Mouse (Mus musculus): ENCODE measurements around the gene Fam162a.
"Not testable (repeated sequence)": the region's sequence is repeated elsewhere in the genome, so short reads cannot be mapped to it uniquely, and the experiment has no call there.

Fam162a gene

DNA sequence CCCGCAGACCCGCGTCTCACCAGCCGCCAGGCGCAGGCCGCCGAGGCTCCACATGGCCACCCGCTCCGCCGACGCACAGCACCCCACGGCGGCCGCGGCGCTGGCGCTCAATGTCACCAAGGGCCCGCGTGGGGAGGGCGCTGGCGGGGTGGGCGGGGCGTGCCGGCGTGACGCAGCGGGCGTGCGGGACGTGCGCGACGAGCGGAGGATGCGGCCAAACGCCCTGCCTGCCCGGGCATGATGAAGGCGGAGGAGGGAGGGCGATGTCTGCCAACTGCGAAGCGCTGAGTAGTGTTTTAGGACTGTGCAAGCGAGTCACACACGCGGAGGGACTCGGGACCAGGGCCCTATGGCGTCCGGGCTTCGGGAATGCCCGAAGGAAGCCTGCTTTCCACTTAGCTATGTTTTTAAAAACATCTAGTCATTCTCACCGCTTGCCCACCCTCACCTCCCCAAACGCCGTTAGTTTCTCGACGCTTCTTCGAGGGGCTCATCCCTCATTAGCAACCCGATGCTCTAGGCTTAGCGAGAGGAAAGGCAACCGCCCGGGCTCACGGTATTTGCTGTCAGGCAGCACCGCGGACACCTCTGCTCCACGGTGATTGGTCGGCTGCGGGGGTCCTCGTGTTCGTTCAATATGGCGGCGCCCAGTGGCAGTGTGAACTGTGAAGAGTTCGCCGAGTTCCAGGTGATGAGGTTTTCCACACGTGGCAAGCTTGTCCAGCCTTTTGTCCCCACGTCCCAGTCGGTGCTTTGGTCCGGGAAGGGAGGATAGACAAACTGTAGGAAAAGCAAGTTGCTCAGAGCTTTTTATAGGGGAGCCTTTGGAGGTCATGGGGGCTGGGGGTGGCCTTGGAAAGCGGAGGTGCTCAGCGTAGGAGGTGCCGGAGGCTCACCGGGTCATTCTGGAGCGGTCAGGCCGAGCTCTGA is at the start of gene Fam162a, which contains the start of gene Ccdc58:
Gene Fam162a (minus strand): TSS at position 145 of the 930 bp plus-strand sequence.
Gene Ccdc58 (plus strand): TSS at position 236 of the 930 bp plus-strand sequence.
- peak; percentile 82 for DNase-seq (ENCODE audit: low read depth, low spot score)

DNA sequence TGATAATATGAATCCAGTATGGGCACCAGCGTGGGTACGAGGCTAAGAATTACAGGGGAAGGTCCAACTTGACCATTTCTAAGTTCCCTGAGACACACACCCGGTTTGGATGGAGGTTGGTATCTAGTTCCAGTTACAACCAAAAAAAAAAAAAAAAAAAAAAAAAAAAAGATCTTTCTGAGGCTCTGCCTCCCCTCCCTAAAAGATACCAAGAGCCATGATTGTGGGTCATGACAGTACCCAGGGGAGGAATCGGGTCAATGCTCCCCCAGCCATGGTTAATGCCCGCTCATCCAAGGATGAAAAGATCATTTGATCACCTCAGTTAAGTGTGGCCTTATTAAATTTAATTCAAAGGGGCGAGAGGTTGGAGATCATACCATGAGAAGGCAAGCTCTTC is 44.4 kb upstream of the Fam162a start:
- DNase-seq (ENCODE audit: low read depth, low spot score) = not testable (repeated sequence)

DNA sequence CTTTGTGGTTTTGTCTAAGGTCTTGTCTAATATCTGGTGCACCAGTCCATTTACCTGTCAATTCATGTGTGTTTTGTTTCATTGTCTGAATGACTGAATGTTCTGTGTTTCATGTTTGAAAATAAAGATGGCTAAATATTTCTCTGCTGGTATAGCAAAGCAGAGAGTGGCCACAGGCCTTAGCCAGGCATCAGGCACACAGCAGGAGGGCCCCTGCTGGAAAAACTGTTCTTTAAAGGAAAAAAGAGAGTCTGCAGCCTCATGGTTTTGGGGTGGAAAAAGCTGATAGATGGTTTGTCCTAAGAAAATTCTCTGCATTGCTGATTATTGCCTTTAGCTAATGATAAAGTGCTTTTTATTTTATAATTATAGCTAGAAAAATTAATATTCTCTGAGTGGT is 40.1 kb upstream of the Fam162a start:
- not testable (repeated sequence) for DNase-seq (ENCODE audit: low read depth, low spot score)

GRCm38 (mm10) chr16:36102211-36102610 is 30.8 kb upstream of the Fam162a start:
- DNase-seq (ENCODE audit: low read depth, low spot score) = no peak

DNA sequence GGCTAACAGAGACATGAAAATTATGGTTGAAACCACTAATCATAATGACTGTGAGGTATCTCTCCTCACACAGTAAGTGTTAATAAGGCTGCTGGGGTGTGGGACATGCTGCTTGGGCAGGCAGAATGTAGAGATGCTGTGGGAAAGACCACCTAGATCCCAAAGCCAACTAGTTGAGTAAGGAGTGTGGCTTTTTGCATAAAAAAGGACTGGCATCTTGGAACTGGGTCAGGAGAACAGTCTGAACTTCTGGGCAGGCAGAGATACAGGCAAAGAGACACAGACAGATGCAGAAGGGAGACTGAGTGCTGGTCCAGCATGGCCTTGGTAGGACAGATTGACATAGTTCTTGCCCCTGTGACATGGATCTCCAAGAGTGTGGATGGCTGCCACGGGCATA is 30.1 kb upstream of the Fam162a start:
- no peak for DNase-seq (ENCODE audit: low read depth, low spot score)

DNA sequence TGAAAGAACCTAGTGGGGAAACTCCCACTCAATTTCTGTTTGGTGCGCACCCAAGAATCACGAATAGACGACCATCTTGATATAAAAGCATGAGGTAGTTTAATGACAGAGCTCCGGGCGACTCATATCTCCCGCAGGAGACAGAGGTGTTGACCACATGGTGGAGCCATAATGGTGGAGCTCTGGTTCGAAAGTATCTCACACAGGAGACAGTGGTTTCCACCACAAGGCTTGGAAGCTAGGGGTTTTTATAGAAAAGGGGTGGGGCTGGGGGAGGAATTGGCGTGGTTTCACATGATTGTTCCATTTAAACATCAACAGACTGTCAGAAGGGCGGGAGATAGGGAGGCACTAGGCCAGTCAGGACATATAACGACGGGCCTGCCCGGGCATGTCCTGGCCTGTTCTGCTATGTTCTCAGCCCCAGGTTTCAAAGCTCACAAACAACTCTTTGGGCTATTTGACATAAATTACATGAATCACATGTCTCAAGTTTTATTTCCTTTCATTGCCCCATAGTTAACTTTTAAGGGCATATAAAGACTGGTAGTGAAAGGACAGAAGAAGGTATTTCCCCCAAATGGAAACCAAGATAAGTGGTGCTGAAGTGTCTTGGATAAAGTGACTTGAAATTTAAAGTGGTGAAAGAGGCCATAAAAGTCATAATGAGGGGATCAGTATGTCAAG is 26.6 kb upstream of the Fam162a start:
- DNase-seq (ENCODE audit: low read depth, low spot score) = not testable (repeated sequence)

GRCm38 (mm10) chr16:36094079-36094478 is 22.7 kb upstream of the Fam162a start:
- no peak for DNase-seq (ENCODE audit: low read depth, low spot score)

- no peak for DNase-seq (ENCODE audit: low read depth, low spot score)
Measured at GRCm38 (mm10) chr16:36090785-36091509, 19.6 kb upstream of the Fam162a start.

DNA sequence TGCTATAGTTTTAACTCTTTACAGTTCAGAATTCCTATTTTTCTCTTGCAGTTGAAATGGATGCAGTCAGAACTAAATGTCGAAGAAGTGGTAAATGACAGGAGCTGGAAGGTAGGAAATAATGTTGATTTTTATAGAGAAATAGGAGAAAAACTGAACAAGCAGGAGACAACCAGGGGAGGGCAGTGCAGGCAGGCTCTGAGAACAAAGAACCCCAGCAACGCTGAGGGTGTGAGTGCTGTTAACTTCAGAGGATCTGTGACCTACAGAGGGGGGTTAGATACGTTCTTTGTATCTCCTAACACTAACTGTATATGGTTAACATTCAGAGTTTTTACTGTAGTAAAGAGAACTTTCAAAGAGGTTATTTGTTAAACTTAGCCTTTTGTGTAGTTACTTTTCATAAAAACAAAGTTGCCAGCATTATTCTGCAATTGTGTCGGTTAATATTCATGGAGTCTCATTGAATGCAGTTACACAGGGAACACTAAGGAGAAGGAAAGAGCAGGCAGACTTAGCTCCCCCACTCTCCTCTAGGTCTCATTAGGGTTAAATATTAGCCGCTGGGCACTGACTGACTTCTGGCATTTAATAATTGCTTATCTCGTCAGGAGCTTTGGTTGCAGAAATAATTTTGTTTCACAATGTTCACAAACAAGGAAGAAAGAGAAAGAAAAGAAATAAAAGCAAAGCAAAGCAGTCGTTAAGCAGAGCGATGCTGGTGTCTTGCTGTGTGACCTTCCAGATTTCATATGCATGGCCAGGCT is 18.6 kb upstream of the Fam162a start:
- DNase-seq (ENCODE audit: low read depth, low spot score) = no peak

DNA sequence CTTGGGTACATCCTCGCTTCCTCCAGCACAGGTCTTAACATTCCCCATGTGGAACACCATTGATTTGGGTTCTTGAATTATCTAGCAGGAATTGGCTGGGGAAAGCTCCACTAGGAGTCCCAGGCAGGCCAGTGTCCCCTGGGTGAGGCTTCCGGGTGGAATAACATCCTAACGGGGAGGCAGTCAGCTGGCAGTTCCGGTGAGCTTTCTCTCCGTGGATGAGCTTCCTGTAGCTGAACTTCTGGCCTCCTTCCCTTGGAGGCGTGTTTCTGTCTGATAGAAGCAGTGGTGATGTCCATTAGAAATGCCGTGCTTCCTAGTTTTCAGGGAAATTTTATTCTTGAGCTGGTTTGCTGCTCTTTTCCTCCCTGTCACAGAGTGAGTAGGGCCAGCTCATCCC is 17.7 kb upstream of the Fam162a start:
- no peak for DNase-seq (ENCODE audit: low read depth, low spot score)

GRCm38 (mm10) chr16:36087846-36088245 is 16.5 kb upstream of the Fam162a start:
- no peak for DNase-seq (ENCODE audit: low read depth, low spot score)

- DNase-seq (ENCODE audit: low read depth, low spot score) = no peak
Measured at GRCm38 (mm10) chr16:36079916-36080315, 8.5 kb upstream of the Fam162a start.

- no peak for DNase-seq (ENCODE audit: low read depth, low spot score)
Measured at GRCm38 (mm10) chr16:36074772-36075171, 3.4 kb upstream of the Fam162a start.

- DNase-seq (ENCODE audit: low read depth, low spot score) = no peak
Measured at GRCm38 (mm10) chr16:36072410-36073011, 1.1 kb upstream of the Fam162a start.

- no peak for DNase-seq (ENCODE audit: low read depth, low spot score)
Measured at GRCm38 (mm10) chr16:36071071-36071449, 334 bp downstream of the Fam162a start.

- no peak for DNase-seq (ENCODE audit: low read depth, low spot score)
Measured at GRCm38 (mm10) chr16:36069819-36070575, 1.4 kb downstream of the Fam162a start.

DNA sequence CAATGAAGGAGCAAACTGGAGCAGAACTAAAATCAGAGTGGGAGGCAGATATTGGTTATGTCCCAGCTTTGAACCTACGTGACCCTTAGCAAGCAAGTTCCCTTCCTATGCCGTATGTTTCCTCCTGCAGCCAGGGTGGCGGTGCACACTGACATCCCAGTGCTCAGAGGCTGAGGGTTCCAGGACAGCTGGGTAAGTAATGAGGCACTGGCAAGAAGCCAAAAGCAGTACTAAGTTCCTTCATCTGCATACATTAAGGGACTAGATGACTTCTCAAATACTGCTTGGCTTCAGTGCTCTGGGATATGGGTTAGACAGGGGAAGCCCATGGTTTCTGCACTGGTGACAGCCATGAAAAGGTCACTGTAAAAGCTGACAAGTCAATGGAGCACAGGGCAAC is 3.0 kb downstream of the Fam162a start:
- DNase-seq (ENCODE audit: low read depth, low spot score) = no peak

DNA sequence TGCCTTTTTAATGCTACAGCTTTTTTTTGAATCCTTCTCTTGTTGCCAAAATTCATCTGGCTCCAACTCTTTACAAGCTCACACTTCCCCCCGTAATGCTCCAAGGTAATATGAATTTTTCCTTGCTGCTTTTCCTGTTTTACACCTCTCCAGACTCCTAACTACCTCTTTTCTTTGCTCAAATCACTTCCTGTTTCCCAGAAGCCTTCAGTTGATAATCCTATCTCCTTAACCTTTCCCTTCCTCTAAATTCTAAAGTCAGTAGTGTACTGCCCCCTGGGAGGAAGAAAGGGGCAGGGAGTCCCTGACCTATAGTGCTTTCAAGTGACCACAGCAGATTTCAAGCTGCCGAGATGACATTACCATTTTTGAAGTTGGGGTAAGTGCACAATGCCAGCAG is 3.7 kb downstream of the Fam162a start:
- no peak for DNase-seq (ENCODE audit: low read depth, low spot score)

GRCm38 (mm10) chr16:36064904-36065303 is 6.5 kb downstream of the Fam162a start:
- DNase-seq (ENCODE audit: low read depth, low spot score) = no peak

GRCm38 (mm10) chr16:36063315-36063714 is 8.1 kb downstream of the Fam162a start:
- DNase-seq (ENCODE audit: low read depth, low spot score) = no peak
